Mouse (Mus musculus): Measurements from ENCODE around the gene Prkn.
"Not testable (repeated sequence)": the region's sequence is repeated elsewhere in the genome, so short reads cannot be mapped to it uniquely, and the experiment has no call there.

Gene Prkn

GRCm38 (mm10) chr17:11142321-11142720 is 302.1 kb downstream of the Prkn start:
- DNase-seq, result no peak

DNA sequence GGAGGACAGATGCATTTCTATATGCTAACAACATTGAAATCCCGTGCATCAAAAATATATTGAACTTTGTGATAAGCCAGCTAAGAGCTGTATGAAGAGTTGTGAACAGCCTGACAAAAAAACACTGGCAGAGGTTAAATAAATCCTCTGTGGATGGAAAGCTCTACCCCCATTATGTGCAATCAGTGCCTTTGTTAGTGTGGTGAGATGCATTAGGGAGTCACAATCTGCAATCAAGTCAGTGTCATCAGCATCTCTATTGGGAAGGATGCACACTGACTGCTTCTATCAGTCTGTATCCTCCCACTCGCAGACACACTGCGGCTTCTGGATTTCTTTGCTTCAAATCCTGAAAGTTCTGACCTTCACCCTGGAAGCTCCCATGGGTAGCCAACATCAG is 315.9 kb downstream of the Prkn start:
- no peak for DNase-seq

DNA sequence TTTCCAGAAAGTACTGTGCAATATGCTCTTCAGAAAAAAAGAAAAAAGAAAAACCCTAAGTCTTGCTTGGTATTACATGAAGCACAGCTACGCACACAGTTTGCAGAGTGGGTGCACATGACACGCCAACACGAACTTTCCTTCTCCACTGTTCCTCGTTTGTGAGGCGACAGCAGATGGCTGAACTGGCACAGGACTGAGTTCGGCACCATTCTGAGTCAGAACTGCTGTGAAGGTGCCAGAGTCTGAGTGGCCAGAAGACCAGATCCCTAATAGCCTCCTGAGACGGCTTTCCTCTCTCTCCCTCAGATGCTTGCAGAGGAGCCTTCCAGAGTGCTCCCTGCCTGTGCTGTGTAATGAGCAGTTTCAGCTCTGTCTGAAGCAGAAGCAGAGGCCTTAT is 317.4 kb downstream of the Prkn start:
- DNase-seq, result peak; percentile 14

DNA sequence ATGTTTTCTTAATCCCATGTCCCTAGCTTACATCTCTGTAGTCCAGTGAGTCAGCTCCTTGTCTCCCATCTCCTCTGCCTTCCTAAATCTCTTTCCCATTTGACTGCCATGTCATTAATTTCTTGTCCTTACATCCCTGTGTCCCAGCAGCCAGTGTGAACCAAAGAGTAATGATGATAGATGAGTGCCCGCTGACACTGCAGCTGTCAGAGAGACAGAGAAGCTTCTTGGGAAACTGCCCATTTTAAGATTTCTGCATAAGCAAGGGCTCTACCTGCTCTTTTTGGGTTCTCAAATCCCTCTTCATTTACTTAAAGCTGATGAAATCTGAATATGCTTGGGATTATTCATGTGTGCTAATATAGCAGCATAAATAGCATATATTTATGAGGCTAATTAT is 321.3 kb downstream of the Prkn start:
- DNase-seq, result no peak

DNA sequence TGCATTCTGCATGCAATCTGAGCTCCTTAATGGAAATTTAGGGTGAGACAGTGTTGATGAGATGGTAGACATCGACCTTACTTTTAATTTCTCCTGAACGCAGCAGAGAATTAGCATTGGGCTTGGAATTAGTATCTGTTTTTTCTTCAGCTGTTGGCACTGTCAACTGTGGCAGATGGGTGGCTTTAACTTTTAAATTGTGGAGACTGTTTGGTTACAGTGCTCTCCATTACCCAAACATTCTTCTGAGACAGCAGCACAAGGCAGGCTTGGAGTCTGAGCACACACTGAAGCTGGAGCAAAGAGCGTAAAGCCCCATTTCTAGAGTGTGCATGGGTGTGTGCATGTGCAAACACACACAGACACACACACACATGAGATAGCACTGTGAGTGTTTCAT is 322.6 kb downstream of the Prkn start:
- no peak for DNase-seq

DNA sequence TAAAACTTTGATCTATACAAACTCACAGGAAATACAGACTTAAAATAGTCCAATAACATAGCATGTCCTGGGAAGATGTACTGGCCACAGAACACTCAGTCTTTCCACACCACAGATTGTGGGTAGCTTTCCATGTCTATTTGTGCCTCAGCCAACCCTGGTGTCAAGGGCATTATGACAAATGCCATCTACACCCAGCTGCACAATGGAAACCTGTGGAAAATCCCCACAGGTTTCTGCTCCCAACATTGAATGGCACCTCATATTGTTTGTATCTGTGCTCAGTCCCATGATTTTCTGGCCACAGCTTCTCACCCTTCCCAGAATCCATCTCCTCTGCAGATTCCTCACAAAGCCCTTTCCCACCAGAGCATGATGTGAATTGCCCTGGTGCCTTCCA is 347.2 kb downstream of the Prkn start:
- no peak for DNase-seq

DNA sequence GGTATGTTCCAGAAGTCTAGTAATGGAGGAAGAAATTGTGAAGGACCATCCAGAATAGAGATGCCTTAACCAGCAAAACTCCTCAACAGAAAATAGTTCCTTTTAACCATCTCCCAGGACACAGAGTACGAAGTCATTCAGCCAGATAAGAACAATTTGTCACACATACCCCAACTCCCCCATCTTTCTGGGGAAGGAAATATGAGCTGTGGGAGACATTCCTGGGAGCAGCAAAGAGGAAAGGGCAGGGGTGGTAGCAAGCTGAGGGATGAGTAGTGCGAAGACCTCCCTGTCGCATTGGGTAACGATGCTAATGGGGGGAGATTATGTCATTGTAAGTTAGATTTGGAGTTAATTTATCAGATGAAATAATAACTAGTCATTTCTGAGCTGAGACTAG is 348.3 kb downstream of the Prkn start:
- no peak for DNase-seq

DNA sequence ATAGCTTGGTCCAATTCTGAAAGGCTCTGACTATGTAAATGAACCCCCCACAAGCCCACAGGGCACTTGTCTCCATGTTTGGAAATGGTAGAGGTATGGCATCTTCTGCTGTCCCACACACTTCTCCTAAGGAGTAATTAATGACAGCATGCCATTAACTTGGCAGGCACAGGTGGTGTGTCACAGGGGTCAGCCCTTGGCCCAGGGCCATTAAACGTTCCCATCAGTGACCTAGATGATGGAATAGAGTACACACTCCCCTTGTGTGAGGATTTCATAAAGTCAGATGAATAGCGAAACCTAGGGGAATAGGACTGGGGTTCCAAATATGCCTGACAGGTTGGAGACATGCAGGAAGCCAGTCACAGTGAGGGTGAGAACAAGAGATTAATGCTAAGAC is 350.1 kb downstream of the Prkn start:
- no peak for DNase-seq

DNA sequence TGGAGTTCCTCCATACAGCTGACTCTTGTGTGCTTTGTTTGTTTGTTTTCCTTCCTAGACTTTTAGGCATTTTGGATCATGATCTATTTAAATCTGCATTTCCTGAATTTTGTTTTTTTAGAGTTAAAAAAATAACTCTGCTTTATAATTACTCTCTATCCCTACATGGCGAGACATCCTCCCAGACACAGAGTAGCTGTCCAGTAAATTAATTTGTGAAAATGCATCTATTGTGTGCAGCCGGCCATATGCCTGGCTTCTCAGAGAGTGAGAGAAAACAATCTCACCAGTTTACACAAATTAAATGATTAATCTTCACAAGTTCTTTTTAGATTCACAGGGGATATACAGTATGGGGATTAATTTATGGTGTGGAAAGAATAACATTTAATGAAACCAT is 357.9 kb downstream of the Prkn start:
- DNase-seq, result no peak

DNA sequence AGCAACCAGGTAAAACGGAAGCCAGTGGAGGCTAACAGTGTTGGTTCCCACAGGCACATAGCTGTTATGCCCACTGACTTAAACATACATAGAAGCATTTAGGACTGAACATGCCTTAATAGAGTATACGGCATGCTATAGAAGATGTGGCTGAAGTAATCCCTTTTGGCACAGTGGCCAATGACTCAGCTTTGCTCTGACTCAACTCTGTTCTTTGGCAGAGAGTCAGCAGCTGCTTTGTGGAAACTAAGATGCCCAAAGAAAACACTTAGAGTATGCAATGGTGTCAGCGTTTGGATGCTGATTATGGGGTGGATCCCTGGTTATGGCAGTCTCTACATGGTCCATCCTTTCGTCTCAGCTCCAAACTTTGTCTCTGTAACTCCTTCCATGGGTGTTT is 368.9 kb downstream of the Prkn start:
- not testable (repeated sequence) for DNase-seq

DNA sequence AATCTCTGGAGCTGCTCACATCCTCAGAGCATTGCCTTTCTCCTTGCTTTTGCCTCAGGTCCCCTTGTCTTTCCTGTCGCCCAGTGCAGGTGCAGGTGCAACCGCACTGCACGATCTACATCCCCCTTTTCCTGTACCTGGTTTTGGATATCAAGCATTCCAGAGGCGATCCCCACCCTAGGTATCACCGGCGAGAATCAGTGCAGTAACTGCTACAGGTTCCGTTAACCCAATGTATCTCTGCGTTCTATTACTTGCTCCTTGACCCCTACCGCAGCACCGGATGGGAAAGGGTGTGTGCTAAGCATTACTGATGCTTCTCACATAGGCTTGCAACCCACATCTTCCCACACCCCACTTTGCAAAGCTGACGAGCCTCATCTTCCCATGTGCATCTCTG is 370.8 kb downstream of the Prkn start:
- DNase-seq, result no peak

DNA sequence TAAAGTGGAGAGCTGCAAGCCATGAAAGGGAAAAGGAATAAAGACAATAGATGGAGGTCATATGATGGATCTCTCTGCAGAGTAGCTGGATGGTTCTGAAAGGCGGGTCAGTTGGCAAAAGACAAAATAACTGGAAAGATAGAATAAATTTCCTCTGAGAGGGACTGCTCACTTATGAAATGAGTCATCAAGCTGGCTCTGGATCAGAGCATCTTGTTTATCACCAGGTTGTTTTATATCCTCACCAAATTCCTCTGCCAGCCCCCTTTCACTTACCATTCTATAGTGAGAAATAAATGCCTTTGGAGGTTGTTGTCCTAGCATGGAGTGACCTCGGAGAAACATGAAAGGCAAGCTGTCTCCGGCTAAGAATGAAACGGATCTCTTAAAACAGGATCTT is 371.4 kb downstream of the Prkn start:
- DNase-seq, result no peak

DNA sequence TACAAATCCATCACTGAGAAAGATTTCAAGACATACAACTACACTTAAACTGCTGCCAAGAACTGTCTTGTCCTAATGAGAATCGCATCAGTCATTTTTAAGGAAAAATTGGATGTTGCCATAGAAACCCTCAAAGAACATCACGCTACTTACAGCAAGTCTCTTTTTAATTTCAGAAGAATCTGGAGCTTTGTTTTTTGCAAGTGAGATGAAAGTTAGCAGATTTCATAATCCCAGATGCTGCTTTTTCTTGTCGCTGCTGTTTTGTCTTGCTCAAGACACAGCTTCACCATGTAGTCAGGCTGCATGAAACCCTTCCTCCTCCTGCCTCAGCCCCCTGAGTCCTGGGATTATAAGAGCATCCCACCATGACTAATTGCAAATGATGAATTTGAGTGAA is 373.5 kb downstream of the Prkn start:
- no peak for DNase-seq

GRCm38 (mm10) chr17:11229011-11229410 is 388.8 kb downstream of the Prkn start:
- DNase-seq, result no peak

- DNase-seq, result no peak
Measured at GRCm38 (mm10) chr17:11229426-11229825, 389.2 kb downstream of the Prkn start.

DNA sequence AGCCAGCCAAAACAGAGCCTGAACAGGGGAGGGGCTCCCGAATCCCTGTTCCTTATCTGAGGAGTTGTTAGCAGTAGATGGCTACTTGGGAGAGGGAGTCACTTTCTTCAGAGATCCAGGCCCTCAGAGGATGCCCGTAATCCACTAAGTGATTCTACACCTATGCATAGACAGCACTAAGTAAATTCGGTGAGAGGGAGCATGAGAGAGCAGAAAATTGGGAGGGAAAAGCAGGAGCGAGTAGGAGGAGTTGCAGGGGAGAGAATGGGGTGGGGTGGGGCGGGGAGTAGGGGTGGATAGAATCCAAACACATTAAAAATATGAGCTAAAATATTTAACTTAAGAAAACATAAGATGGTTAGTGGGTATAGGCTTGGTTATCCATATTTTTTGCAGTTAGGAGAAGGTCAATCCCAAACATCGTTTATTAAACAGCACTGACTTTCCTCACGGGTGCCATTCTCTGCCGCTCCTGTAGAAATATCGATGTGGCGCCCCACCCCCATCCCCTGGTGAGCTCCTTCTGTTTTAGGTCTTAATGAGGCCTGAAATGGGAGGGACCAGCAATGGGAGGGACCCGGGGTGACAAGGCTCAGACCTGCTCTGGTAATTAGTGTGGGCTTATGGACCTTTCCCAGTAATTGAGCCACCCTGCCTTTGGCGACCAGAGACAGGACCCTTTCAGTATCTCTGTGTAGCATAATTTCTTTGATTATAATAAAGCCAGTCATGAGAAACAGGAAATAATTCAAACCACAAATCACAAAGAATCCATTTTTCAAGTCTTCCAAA is 390.6 kb downstream of the Prkn start:
- no peak for DNase-seq

DNA sequence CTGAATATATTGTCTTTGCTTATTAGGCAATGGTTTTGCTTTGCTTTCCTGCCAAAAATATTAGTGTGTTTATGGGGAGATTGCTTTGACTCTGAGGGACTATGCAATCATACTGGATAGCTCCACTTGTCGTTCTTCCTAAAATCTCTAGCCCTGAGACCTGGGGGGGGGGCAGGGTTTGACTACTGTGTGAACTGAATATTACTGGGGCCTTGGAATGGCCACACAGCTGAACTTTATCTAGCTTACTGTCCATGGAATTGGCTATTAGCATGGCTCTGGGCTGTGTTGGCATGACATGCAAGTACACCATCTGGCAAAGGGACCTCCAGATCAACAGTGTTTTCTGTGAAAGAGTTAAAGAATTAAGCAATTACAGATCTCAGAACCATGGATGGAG is 395.1 kb downstream of the Prkn start:
- no peak for DNase-seq

DNA sequence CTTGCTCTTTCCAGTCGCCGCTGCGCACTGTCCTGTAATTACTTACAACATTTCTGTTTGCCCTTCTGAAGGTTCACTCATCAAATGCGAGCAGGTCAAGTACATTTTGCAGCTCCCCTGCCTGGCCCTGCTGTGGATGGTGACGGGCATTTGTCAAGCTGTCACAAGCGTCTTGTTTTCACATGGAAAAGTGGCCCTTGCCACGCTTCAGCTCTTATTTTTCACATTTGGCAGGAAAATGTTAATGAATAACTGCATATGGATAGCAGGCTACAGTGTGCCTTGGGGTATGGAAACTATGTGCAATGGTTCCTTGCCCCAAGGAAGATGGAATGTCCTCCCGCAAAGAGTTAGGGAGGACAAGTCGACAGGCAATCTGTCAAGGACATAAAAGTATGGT is 404.9 kb downstream of the Prkn start:
- DNase-seq, result no peak

- DNase-seq, result no peak
Measured at GRCm38 (mm10) chr17:11249216-11249615, 409.0 kb downstream of the Prkn start.

DNA sequence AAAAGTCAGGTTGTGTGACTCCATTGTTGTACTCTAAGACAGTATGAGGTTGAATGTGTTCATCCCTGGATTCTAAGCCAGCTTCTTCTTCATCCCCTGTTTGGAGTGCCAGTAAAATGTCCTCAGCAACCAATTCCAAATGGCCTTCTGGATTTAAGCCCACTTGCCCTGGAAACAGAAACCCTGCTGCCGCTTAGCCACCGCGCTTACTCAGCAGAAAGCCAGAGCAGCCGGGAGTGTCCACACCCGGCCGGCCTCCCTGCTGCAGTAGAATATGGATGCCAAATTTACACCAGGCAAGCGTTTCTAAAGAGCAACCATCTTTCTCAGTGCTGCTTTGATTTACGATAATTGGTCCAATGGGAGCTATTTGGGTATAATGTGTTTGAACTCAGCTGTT is 420.5 kb downstream of the Prkn start:
- no peak for DNase-seq

- DNase-seq, result no peak
Measured at GRCm38 (mm10) chr17:11261679-11262078, 421.5 kb downstream of the Prkn start.

DNA sequence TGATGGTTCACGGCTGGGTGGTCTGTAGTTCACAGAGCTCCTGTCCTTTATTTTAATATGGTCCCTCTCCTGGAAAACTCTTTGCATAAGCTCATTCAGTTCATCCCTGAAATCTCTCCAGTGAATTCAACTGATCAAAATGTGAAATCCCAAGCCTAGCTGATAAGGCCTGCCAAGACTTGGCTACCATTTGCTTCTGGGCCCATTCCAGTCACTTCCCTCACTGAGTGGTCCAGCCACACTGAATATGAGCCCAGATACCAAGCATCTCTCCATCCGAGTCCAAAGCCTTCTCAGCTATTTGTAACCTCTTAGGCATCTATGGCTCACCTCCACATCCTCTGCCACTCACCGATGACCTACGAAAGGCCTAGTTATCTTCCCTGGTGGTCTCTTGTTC is 427.8 kb downstream of the Prkn start:
- no peak for DNase-seq

- no peak for DNase-seq
Measured at GRCm38 (mm10) chr17:11270179-11270578, 430.0 kb downstream of the Prkn start.

DNA sequence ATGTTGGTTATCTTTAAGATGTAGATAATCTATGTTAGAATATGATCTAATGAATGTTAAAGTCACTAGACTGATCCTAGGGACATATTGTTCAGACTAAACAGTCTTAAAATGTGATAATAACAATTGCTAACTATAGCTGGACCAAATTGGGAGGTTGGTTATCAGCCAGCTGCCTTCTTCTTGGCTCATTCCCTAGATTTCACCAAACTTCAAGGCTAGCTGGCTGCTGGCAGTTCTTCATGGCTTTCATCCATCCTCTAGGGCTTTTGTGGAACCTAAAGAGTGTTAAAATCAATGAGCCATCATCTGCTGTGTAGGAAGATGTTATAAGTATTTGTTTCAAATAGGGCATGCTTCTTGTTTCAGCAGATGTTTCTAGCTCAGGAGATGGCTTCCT is 431.7 kb downstream of the Prkn start:
- DNase-seq, result no peak

- DNase-seq, result no peak
Measured at GRCm38 (mm10) chr17:11284246-11284645, 444.1 kb downstream of the Prkn start.
